Mouse (Mus musculus) kidney, embryonic 15.5 days (tissue): ENCODE results near the gene Klhl3. TPM values are rescaled to one million over a fixed set of nuclear protein-coding genes. Genes with fewer than 3 reads are reported as not detected.
A peak's percentile ranks its signal among the peaks of the same experiment; 100 is the strongest.

ENCODE experiments used
- ATAC-seq: fragments of 200-750 bp; cut with Nextera tagmentation; replicated peaks from 2 replicates; pipeline ENCODE4 v1.8.0; 2017; ENCODE audit warnings: moderate TSS enrichment; ENCODE audit not compliant: low FRiP score
- H3K27ac ChIP-seq: fragments of 300-500 bp; sonication (generic); 2 replicates; pipeline ENCODE4 v1.5.1; 2015; ENCODE audit warnings: mild to moderate bottlenecking, inconsistent platforms
- H3K27me3 ChIP-seq: fragments of 300-500 bp; sonication (generic); 2 replicates; pipeline ENCODE4 v1.6.1; 2015; ENCODE audit warnings: inconsistent platforms
- H3K36me3 ChIP-seq: fragments of 300-500 bp; sonication (generic); 2 replicates; pipeline ENCODE4 v1.6.1; 2015; ENCODE audit warnings: inconsistent platforms
- H3K4me1 ChIP-seq: fragments of 300-500 bp; sonication (generic); 2 replicates; pipeline ENCODE4 v1.6.1; 2015; ENCODE audit warnings: inconsistent platforms
- H3K4me2 ChIP-seq: fragments of 300-500 bp; sonication (generic); 2 replicates; pipeline ENCODE4 v1.6.1; 2015; ENCODE audit warnings: moderate library complexity, mild to moderate bottlenecking, inconsistent platforms
- H3K4me3 ChIP-seq: fragments of 300-500 bp; sonication (generic); replicated peaks from 2 replicates; pipeline ENCODE4 v1.5.1; 2015; ENCODE audit warnings: mild to moderate bottlenecking, inconsistent platforms
- H3K9ac ChIP-seq: fragments of 300-500 bp; sonication (generic); 2 replicates; pipeline ENCODE4 v1.6.1; 2015; ENCODE audit warnings: mild to moderate bottlenecking, inconsistent platforms
- H3K9me3 ChIP-seq: fragments of 300-500 bp; sonication (generic); replicated peaks from 2 replicates; pipeline ENCODE4 v1.6.1; 2016; ENCODE audit warnings: inconsistent platforms
- WGBS: fragments of 180-500 bp; shearing (Covaris S2); methylation state at CpG from one replicate; pipeline ENCODE4 v1.1.7; 2015; ENCODE audit warnings: mixed read lengths; 5-methylcytosine and 5-hydroxymethylcytosine counted together
- polyA plus RNA-seq: library from polyadenylated mRNA; unstranded; fragments of >200 nt; fragmentation: Nextera tagmentation; extraction: Ambion mirVana; gene quantifications from 2 replicates; pipeline ENCODE4 v1.2.1, GENCODE M21; 2015

Gene Klhl3
- polyA plus RNA-seq, 1 experiment from 2014 or later, result 6.5 TPM

DNA sequence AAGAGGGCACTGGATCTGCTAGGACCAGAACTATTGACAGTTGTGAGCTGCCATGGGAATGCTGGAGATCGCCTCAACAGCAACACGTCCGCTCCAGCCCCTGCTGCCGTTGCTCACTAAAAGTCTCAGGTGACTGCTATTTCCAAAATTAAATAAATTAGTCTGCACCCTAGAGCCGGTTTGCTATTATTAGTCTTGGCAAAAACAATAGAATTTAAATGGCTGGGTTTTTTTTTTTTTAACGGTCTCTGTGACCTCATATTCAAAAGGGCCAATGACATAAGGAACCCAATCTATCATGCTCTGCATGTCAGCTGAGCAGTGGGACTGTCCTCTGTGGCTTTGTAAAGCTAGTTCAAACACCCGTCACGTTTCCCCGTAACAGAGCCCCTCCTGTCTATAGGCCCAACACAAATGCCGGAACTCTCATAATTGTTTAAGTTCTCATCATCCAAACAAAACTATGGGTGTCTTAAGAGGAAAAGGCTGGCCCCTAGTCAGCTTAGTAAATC is 9.4 kb upstream of the Klhl3 start:
- Histone ChIP-seq H3K36me3 (peaks cover 13% of the 10 kb centered on the region), H3K4me1 (peaks cover 48% of the 10 kb centered on the region), H3K9me3 (no peaks in the 10 kb centered on the region), H3K27ac (peak overlapping the region; percentile 79), H3K27me3 (no peaks in the 10 kb centered on the region), H3K4me3 (no peak overlapping the region), H3K4me2 (0 out of 2 replicates have a peak overlapping the region, but pooled peaks have one; percentile 7), H3K9ac (no peak overlapping the region)
- 51% methylated on average over 10 of the region's 10 CpGs for WGBS
- no peak for ATAC-seq

DNA sequence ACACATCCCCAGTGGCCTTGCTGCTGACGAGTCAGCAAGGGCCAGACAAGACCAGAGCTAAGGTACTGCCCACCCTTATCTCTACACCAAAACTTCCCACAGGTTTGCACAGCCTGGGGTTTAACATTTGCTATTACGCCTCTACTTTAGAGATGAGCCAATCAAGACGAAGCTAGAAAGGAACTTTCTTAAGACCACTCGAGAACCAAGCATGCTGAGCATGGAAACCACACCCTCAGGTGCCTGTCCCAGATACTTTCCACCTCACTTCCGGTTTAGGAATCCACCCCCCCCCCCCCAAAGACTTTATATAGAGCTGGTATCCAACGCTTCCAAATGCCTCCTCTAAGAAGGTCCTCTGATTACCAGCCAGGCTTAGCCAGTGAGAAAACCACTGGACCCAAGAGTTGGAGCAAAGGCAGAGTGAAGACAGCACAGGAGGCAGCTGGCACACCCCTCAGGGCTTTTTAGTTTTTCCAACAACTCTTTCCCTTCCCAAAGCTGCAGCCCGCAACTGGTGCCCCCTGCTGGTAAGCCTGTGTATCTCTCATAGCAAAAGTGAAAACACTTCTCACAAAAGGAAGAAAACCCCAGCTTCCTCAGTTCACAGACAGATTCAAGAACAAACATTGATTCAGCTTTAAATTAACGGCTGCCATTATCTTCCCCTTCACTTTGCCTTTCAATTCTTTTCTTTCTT is 4.1 kb upstream of the Klhl3 start:
- WGBS, result 69% methylated on average over 8 of the region's 8 CpGs
- Histone ChIP-seq H3K36me3 (no peaks in the 10 kb centered on the region), H3K27ac (no peak overlapping the region), H3K4me3 (no peak overlapping the region), H3K4me1 (peaks cover 33% of the 10 kb centered on the region), H3K9me3 (no peaks in the 10 kb centered on the region), H3K27me3 (no peaks in the 10 kb centered on the region), H3K9ac (no peak overlapping the region), H3K4me2 (no peak overlapping the region)
- no peak for ATAC-seq

DNA sequence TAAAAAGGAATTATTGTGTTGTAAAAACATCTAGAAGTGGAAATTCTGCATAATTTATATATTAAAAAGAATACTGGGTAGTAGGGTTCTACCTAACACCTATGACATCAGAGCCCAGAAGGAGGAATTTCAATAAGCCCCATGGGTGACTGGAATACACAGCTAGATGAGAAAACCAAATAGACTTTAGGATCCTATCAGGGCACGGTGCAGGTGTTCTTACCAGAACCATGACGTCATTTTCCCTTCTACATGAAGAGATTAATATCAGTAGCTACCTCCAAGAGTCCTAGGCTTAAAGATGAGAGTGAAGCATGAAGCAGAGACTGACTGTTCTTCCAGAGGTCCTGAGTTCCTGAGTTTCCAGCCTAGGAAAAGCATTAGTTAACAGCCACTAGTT is 3.4 kb upstream of the Klhl3 start:
- no peak overlapping the region for H3K9ac ChIP-seq

DNA sequence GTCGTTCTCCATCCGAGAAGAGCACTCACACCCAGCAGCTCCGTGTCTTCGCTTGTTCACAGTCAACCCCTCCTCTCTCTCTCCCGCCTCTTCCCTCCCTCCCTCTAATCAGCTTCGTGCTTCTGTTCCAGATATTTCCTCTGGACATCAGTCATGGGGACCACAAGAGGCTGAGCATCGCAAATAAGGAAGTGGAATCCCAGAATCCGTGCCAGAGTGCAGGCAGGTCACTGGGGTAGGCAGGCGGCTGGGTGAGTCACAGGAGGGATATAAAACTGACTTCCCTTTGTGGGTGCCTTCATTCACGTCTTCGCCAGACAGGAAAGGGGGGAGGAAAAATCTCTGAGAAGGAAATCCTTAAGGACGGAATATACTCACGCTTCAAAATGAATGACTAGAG is 1.8 kb upstream of the Klhl3 start:
- 30% methylated on average over 13 of the region's 13 CpGs for WGBS
- Histone ChIP-seq H3K4me2 (peak overlapping the region; percentile 30; the same call in 1 of the 2 replicates), H3K9me3 (no peaks in the 10 kb centered on the region), H3K4me1 (peaks cover 27% of the 10 kb centered on the region), H3K27ac (0 out of 2 replicates have a peak overlapping the region, but pooled peaks have one; percentile 18), H3K27me3 (no peaks in the 10 kb centered on the region), H3K4me3 (no peak overlapping the region), H3K36me3 (no peaks in the 10 kb centered on the region), H3K9ac (no peak overlapping the region)
- ATAC-seq, result peak; percentile 33; the same call in 1 of the 2 replicates

More for the DNA sequence above, 3.4 kb upstream of the Klhl3 start:
- no peak overlapping the region for H3K4me2 ChIP-seq
- H3K27ac ChIP-seq, result no peak overlapping the region
- no peaks in the 10 kb centered on the region for H3K27me3 ChIP-seq
- no peak overlapping the region for H3K4me3 ChIP-seq
- H3K4me1 ChIP-seq, result peaks cover 32% of the 10 kb centered on the region
- 77% methylated on average over 2 of the region's 2 CpGs for WGBS
- no peaks in the 10 kb centered on the region for H3K9me3 ChIP-seq
- no peaks in the 10 kb centered on the region for H3K36me3 ChIP-seq
- no peak for ATAC-seq

DNA sequence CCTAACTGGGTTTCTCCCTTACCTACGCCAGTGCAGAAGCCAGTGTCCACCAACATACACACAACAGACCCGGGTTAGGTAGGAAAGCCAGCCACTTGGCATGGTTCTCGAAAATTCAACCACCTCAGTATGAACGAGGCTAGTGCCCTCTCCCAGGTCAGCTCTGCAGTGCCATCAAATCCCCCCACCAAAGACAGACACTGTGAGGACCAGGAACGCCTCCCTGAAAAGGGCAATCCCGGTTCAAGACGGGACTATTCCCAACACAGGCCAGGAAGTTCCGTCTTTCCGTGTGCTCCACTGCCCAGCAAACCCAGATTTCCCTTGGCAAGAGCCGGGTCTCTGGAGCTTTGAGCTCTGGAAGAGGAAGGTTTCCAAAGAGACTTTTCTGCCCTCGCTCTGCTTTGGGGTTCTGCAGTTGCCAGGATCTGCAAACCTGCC is 771 bp downstream of the Klhl3 start:
- WGBS, result 14% methylated on average over 11 of the region's 11 CpGs
- Histone ChIP-seq H3K9ac (peak overlapping the region; percentile 63), H3K27me3 (no peaks in the 10 kb centered on the region), H3K4me3 (peak overlapping the region; percentile 61), H3K4me2 (peak overlapping the region; percentile 74), H3K4me1 (peaks cover 27% of the 10 kb centered on the region), H3K36me3 (no peaks in the 10 kb centered on the region), H3K27ac (peak overlapping the region; percentile 82), H3K9me3 (no peaks in the 10 kb centered on the region)
- ATAC-seq, result no peak

DNA sequence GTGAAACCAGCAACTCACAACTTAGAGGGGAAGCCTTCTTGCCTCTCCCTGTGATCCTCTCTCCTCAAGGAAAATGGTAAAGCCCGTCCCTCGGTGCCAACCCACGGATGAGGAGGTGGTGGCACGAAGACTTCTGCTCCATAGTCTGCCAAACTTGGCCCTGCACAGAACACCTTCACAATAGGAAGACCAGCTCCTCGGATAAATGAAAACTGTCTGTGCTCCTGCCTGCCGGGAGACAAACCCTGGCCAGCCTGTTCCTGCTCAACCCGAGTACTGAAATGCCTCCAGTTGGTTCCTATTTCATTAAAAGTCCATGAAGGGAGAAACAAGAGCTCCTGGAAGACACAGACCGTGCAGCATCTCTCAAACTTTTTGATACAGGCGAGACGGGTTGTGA is 1.2 kb downstream of the Klhl3 start:
- Histone ChIP-seq H3K4me2 (peak overlapping the region; percentile 74), H3K27ac (no peak overlapping the region), H3K36me3 (no peaks in the 10 kb centered on the region), H3K9ac (peak overlapping the region; percentile 63), H3K27me3 (no peaks in the 10 kb centered on the region), H3K4me3 (peak overlapping the region; percentile 61), H3K9me3 (no peaks in the 10 kb centered on the region), H3K4me1 (peaks cover 27% of the 10 kb centered on the region)
- ATAC-seq, result no peak
- WGBS, result 62% methylated on average over 10 of the region's 10 CpGs

DNA sequence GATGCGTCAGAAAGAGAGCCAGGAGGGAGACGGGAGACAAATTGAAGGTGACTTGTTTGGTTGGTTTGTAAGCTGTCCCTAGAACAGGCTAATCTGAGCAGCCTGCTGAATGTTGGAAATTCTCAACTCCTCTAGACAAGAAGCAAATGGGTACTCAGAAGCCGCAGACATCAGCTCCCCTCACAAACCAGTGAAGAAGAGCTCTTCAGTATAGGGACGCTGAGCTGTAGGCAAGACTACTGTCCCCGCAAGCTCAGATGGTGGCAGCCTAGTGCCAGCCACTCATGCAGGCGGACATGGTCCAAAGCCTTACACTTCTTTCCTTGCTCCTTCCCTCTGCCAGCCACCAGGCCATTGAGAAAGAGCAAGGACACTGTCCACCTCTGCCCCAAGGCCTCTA is 2.1 kb downstream of the Klhl3 start:
- Histone ChIP-seq H3K4me2 (peak overlapping the region; percentile 74; the same call in 1 of the 2 replicates), H3K9me3 (no peaks in the 10 kb centered on the region), H3K4me1 (peaks cover 27% of the 10 kb centered on the region), H3K27me3 (no peaks in the 10 kb centered on the region), H3K36me3 (no peaks in the 10 kb centered on the region), H3K4me3 (peak overlapping the region; percentile 61; the same call in 1 of the 2 replicates), H3K9ac (no peak overlapping the region), H3K27ac (no peak overlapping the region)
- ATAC-seq, result no peak
- WGBS, result 95% methylated on average over 6 of the region's 6 CpGs

DNA sequence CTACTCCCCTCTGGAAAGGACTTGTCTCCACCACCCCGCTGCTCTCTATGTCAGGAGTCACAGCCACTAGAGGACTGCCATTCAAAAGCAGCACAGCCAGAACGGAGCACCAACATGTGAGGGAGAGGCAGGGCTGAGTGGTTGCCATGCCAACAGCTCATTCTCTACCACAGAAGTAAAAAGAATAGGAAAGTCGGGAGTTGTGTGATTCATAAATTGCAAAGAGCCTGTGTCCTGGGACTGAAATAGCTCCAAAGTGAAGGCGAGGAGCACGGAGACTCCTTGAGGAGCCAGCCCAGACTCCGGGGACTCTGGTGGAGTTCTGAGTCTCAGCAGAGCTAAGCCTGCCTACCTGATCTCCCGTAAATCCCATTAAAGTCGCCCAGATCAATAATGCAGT is 22.7 kb downstream of the Klhl3 start:
- WGBS, result 51% methylated on average over 8 of the region's 8 CpGs
- Histone ChIP-seq H3K4me1 (0 out of 2 replicates have a peak, but pooled peaks cover 5% of the 10 kb centered on the region), H3K27ac (no peak overlapping the region), H3K36me3 (peaks cover 14% of the 10 kb centered on the region), H3K4me2 (no peak overlapping the region), H3K4me3 (no peak overlapping the region), H3K9ac (no peak overlapping the region), H3K9me3 (no peaks in the 10 kb centered on the region), H3K27me3 (no peaks in the 10 kb centered on the region)
- ATAC-seq, result no peak

DNA sequence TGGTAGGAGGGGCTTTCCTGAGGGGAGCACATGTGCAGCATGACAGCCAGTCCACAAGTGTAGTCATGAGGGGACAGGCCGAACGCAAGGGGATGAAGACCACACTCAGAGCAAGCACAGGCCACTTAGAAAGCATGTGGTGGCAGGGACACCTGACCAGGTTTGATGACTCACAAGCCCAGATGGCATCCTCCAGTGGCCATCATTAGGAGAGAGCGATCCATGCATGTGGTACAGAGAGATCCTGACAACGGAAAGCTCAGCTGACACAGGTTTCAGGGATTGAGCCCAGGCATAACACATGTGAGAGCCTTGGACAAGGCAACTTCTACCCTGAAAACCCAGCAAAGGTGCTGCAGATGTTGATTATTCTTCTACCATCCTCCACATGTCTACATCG is 29.0 kb downstream of the Klhl3 start:
- Histone ChIP-seq H3K27ac (no peak overlapping the region), H3K9ac (no peak overlapping the region), H3K4me3 (no peak overlapping the region), H3K27me3 (no peaks in the 10 kb centered on the region), H3K36me3 (0 out of 2 replicates have a peak, but pooled peaks cover 5% of the 10 kb centered on the region), H3K4me2 (no peak overlapping the region), H3K9me3 (no peaks in the 10 kb centered on the region), H3K4me1 (no peaks in the 10 kb centered on the region)
- 89% methylated on average over 5 of the region's 5 CpGs for WGBS
- ATAC-seq, result no peak

DNA sequence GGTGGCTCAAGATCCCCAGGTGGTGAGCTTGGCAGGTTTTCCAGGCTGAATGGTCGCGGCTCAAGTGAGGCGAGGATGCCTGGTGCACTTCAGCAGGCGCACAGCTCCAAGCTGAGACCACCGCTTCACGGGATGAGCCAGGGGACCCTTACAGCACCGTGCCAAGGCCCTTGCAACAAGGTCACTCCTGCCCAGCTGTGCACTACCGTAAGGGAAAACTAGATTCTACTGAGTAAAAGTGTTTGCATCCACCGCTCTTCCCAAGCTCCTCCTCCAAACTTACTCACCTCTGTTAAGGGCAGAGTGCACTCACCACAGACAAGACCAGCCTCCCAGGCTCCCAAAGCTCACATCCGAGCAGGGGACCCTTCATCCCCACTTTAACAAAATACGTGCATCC is 29.9 kb downstream of the Klhl3 start:
- Histone ChIP-seq H3K9ac (no peak overlapping the region), H3K4me2 (no peak overlapping the region), H3K4me3 (no peak overlapping the region), H3K36me3 (0 out of 2 replicates have a peak, but pooled peaks cover 5% of the 10 kb centered on the region), H3K27me3 (no peaks in the 10 kb centered on the region), H3K9me3 (no peaks in the 10 kb centered on the region), H3K4me1 (no peaks in the 10 kb centered on the region), H3K27ac (no peak overlapping the region)
- no peak for ATAC-seq
- WGBS, result 83% methylated on average over 11 of the region's 11 CpGs

DNA sequence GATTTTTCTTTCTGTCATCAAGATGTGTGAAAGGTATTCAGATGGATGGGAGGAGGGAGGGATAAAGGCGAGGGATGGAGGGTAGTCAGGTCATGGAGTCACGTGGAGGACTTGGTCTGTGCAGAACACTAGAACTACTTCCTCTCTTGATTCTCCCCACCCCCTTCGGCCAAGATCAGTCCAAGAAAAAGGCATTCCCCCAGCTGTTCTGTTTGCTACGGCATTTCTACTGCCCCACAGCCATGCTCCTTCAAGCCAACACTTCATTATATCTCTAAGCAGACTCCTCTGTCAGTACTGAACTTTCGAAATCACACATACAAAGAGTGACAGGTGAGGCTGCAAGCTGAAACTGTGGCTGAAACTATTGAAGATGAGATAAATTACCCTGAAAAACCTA is 30.3 kb downstream of the Klhl3 start:
- no peak overlapping the region for H3K4me3 ChIP-seq
- no peak overlapping the region for H3K27ac ChIP-seq
- 0 out of 2 replicates have a peak, but pooled peaks cover 5% of the 10 kb centered on the region for H3K36me3 ChIP-seq
- WGBS, result 62% methylated on average over 5 of the region's 5 CpGs
- no peak overlapping the region for H3K4me2 ChIP-seq
- no peaks in the 10 kb centered on the region for H3K4me1 ChIP-seq
- H3K27me3 ChIP-seq, result no peaks in the 10 kb centered on the region
- no peak for ATAC-seq
- H3K9ac ChIP-seq, result no peak overlapping the region
- no peaks in the 10 kb centered on the region for H3K9me3 ChIP-seq

DNA sequence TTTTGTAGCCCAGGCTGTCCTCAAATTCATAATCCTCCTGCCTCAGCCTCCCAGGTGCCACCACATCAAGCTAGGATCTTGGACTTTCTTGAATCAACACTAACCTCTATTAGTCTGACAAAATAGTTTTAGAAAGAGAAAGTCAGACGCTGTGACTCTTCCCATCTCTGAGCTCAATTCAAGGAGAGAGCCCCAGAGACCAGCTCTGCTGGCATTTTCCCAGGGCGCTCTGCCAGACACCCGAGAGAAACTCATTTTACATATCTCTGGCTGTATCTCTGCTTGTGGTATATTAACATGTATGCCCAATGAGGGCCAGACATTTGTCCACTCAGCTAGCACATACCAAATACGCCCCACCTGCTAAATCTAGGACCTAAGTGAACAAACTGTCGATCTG is 35.0 kb downstream of the Klhl3 start:
- no peaks in the 10 kb centered on the region for H3K9me3 ChIP-seq
- H3K4me3 ChIP-seq, result no peak overlapping the region
- 79% methylated on average over 5 of the region's 5 CpGs for WGBS
- H3K4me2 ChIP-seq, result no peak overlapping the region
- H3K9ac ChIP-seq, result no peak overlapping the region
- ATAC-seq, result no peak
- no peaks in the 10 kb centered on the region for H3K36me3 ChIP-seq
- no peaks in the 10 kb centered on the region for H3K27me3 ChIP-seq
- H3K4me1 ChIP-seq, result no peaks in the 10 kb centered on the region
- no peak overlapping the region for H3K27ac ChIP-seq
